9 mouse cellular contexts compared by ENCODE assay signal in the genomic region with DNA sequence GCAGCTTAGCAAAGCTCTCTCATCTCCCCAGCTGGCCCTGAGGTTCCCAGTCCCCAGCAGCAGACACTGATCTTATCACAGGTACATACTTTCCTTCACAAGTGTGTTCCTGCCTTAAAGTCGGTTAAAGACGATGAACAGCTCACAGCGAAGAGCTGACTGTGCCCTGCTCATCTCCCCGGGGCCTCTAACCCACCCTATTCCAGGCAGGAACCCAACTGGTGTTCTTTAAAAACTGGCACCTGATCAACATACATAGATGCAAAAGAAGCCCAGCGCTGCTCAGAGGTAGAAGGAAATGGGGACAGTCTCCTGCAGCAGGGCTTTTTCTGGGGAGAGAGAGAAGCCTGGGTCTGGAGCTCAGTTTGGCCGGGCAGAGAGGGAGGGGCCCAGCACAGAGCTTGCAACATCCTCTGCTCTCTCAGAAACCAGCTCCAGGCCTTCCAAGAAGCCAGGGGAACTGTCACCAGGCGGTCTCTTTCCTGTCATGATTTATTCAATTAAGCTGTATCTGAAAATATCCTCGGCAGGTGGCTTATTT. TPM values are rescaled to one million over a fixed set of nuclear protein-coding genes. Genes with fewer than 3 reads are reported as not detected.
DNase-seq lines count a peak whose midpoint lies in the region; ATAC-seq lines count a peak whose summit lies in the region.
"Had no signal": no experiment of that assay in that cellular context is flagged by ENCODE, and none has a peak within 500 bp of the region (broad histone marks: within the 10 kb centered on the region; RNA-seq: fewer than 3 reads in every experiment).

No protein-coding gene starts in this region.

- DNase-seq in embryonic facial prominence, embryonic 14.5 days (ENCODE audit: low spot score), result peak; percentile 29
- no peak for DNase-seq in embryonic facial prominence, embryonic 10.5 days (ENCODE audit: low spot score)
- DNase-seq in lung, postnatal 25 days (ENCODE audit: low spot score), result peak; percentile 10
- DNase-seq in lung, postnatal 14 days, result no peak
- DNase-seq in gastrocnemius, adult 18-20 months (ENCODE audit: low spot score), result peak; percentile 50
- peak; percentile 45 to 73 for DNase-seq in kidney, postnatal 25 days
- peak; percentile 61 to 75 for DNase-seq in thymus, postnatal 36 days

- H3K4me2 ChIP-seq in embryonic facial prominence, embryonic 14.5 days (ENCODE audit: low read depth, low read length), result no peak overlapping the region
- H3K4me2 ChIP-seq in forebrain, embryonic 15.5 days (replicated peaks), result no peak overlapping the region

- no peak overlapping the region for H3K27ac ChIP-seq in embryonic facial prominence, embryonic 14.5 days (replicated peaks; ENCODE audit: low read depth, low read length)
- no peak overlapping the region for H3K27ac ChIP-seq in embryonic facial prominence, embryonic 10.5 days (replicated peaks)
- no peak overlapping the region for H3K27ac ChIP-seq in forebrain, embryonic 15.5 days (replicated peaks)

- no peak overlapping the region for H3K9ac ChIP-seq in embryonic facial prominence, embryonic 14.5 days (ENCODE audit: low read depth, low read length)
- H3K9ac ChIP-seq in forebrain, embryonic 15.5 days (replicated peaks), result no peak overlapping the region

- 35% methylated on average over 7 of the region's 8 CpGs for WGBS in embryonic facial prominence, embryonic 14.5 days
- WGBS in embryonic facial prominence, embryonic 10.5 days, result 55% methylated on average over 8 of the region's 8 CpGs
- 36% methylated on average over 8 of the region's 8 CpGs for WGBS in forebrain, embryonic 15.5 days

- H3K4me1 ChIP-seq in embryonic facial prominence, embryonic 14.5 days (ENCODE audit: control insufficient read depth, insufficient read depth, low read length), result peaks cover 8% of the 10 kb centered on the region
- 0 out of 2 replicates have a peak, but pooled peaks cover 6% of the 10 kb centered on the region for H3K4me1 ChIP-seq in embryonic facial prominence, embryonic 10.5 days
- peaks cover 12% of the 10 kb centered on the region for H3K4me1 ChIP-seq in forebrain, embryonic 15.5 days

- H3K36me3 ChIP-seq in embryonic facial prominence, embryonic 14.5 days (ENCODE audit: control insufficient read depth, insufficient read depth, low read length), result no peaks in the 10 kb centered on the region
- H3K36me3 ChIP-seq in embryonic facial prominence, embryonic 10.5 days (replicated peaks), result no peaks in the 10 kb centered on the region
- H3K36me3 ChIP-seq in forebrain, embryonic 15.5 days, result no peaks in the 10 kb centered on the region

- H3K4me3 ChIP-seq in embryonic facial prominence, embryonic 14.5 days (ENCODE audit: low read depth, low read length), result no peak overlapping the region
- no peak overlapping the region for H3K4me3 ChIP-seq in embryonic facial prominence, embryonic 10.5 days
- H3K4me3 ChIP-seq in forebrain, embryonic 15.5 days, result no peak overlapping the region

- H3K27me3 ChIP-seq in embryonic facial prominence, embryonic 14.5 days (replicated peaks; ENCODE audit: control insufficient read depth, insufficient read depth, low read length), result no peaks in the 10 kb centered on the region
- H3K27me3 ChIP-seq in embryonic facial prominence, embryonic 10.5 days (replicated peaks; ENCODE audit: low read depth, poor library complexity, severe bottlenecking), result 0 out of 2 replicates have a peak, but pooled peaks cover 4% of the 10 kb centered on the region
- no peaks in the 10 kb centered on the region for H3K27me3 ChIP-seq in forebrain, embryonic 15.5 days

- no peak; the same call in 1 of the 2 replicates for ATAC-seq in embryonic facial prominence, embryonic 14.5 days (ENCODE audit: low read depth)
- no peak for ATAC-seq in forebrain, embryonic 15.5 days (replicated peaks)

- H3K9me3 ChIP-seq in embryonic facial prominence, embryonic 14.5 days (ENCODE audit: control insufficient read depth, low read length), result no peaks in the 10 kb centered on the region
- no peaks in the 10 kb centered on the region for H3K9me3 ChIP-seq in embryonic facial prominence, embryonic 10.5 days
- no peaks in the 10 kb centered on the region for H3K9me3 ChIP-seq in forebrain, embryonic 15.5 days

RNA-seq across cellular contexts. Expression of a gene that starts 30.4 kb away (rescaled TPM):
- polyA plus RNA-seq in embryonic facial prominence, embryonic 14.5 days (2014; fragmentation: Nextera tagmentation; extraction: Ambion mirVana), result 11.4 and 19.6 TPM in 2 replicates
- 0.39 and 0.41 TPM in 2 replicates for polyA plus RNA-seq in embryonic facial prominence, embryonic 10.5 days (2016; fragmentation: Nextera tagmentation; extraction: Ambion mirVana)
- 10 to 100 TPM in 1 of 2 experiments, 1 to 10 TPM in 1; 7.9 to 10.5 TPM for total RNA-seq in gastrocnemius, adult 18-20 months (2021)
- polyA plus RNA-seq in forebrain, embryonic 15.5 days (2015; fragmentation: Nextera tagmentation; extraction: Ambion mirVana), result 3.2 and 3.7 TPM in 2 replicates
- polyA plus RNA-seq: C2C12 had no signal

RNA-seq across cellular contexts. Expression of a gene that starts 54.0 kb away (rescaled TPM):
- 22.8 and 39.4 TPM in 2 replicates for polyA plus RNA-seq in embryonic facial prominence, embryonic 14.5 days (2014; fragmentation: Nextera tagmentation; extraction: Ambion mirVana)
- polyA plus RNA-seq in embryonic facial prominence, embryonic 10.5 days (2016; fragmentation: Nextera tagmentation; extraction: Ambion mirVana), result 10.7 and 12.0 TPM in 2 replicates
- 100 to 1,000 TPM; 125 to 221 TPM for total RNA-seq in gastrocnemius, adult 18-20 months (2021)
- polyA plus RNA-seq in forebrain, embryonic 15.5 days (2015; fragmentation: Nextera tagmentation; extraction: Ambion mirVana), result 9.0 and 10.0 TPM in 2 replicates

Comparison
In these comparisons a context has a peak if more than half of its experiments do, and no peak if none do; other contexts are left out.
1. DNase-seq: peak in embryonic facial prominence, embryonic 14.5 days (single experiment), lung, postnatal 25 days (single experiment), gastrocnemius, adult 18-20 months (single experiment), kidney, postnatal 25 days (2 of 2) and thymus, postnatal 36 days (2 of 2); none in embryonic facial prominence, embryonic 10.5 days (single experiment) and lung, postnatal 14 days (single experiment).